Mouse (Mus musculus) WW6 (cell line): ENCODE results near the gene Tars.

ENCODE experiments used
- DNase-seq: peaks from one replicate; pipeline ENCODE4 v3.0.0-alpha.2; 2013; ENCODE audit warnings: low read depth, low spot score

Gene Tars

GRCm38 (mm10) chr15:11399356-11400067 is at the start of gene Tars:
Gene Tars (minus strand): TSS chr15:11399665.
- DNase-seq, result peak; percentile 95

- DNase-seq, result no peak
These were observed 37.9 kb upstream of the Tars start for GRCm38 (mm10) chr15:11437361-11437760.

- DNase-seq, result no peak
These were observed 37.3 kb upstream of the Tars start for GRCm38 (mm10) chr15:11436709-11437280.

- no peak for DNase-seq
These were observed 27.4 kb upstream of the Tars start for GRCm38 (mm10) chr15:11426899-11427298.

GRCm38 (mm10) chr15:11413484-11413883 is 14.0 kb upstream of the Tars start:
- no peak for DNase-seq

- DNase-seq, result no peak
These were observed 13.1 kb upstream of the Tars start for GRCm38 (mm10) chr15:11412542-11412941.

GRCm38 (mm10) chr15:11411846-11412245 is 12.4 kb upstream of the Tars start:
- no peak for DNase-seq

GRCm38 (mm10) chr15:11408155-11408826 is 8.8 kb upstream of the Tars start:
- no peak for DNase-seq

GRCm38 (mm10) chr15:11407381-11407780 is 7.9 kb upstream of the Tars start:
- peak; percentile 56 for DNase-seq

- peak; percentile 38 for DNase-seq
These were observed 7.3 kb upstream of the Tars start for GRCm38 (mm10) chr15:11406769-11407168.

- no peak for DNase-seq
These were observed 652 bp downstream of the Tars start for GRCm38 (mm10) chr15:11398676-11399350.

- no peak for DNase-seq
These were observed 3.0 kb downstream of the Tars start for GRCm38 (mm10) chr15:11396421-11396820.

GRCm38 (mm10) chr15:11392903-11393302 is 6.6 kb downstream of the Tars start:
- DNase-seq, result no peak

GRCm38 (mm10) chr15:11383796-11384195 is 15.7 kb downstream of the Tars start:
- no peak for DNase-seq

- no peak for DNase-seq
These were observed 16.9 kb downstream of the Tars start for GRCm38 (mm10) chr15:11382585-11382984.

- no peak for DNase-seq
These were observed 18.8 kb downstream of the Tars start for GRCm38 (mm10) chr15:11380616-11381015.

- DNase-seq, result no peak
These were observed 19.4 kb downstream of the Tars start for GRCm38 (mm10) chr15:11380087-11380530.

- DNase-seq, result no peak
These were observed 19.9 kb downstream of the Tars start for GRCm38 (mm10) chr15:11379431-11380086.

- no peak for DNase-seq
These were observed 28.9 kb downstream of the Tars start for GRCm38 (mm10) chr15:11370477-11371085.

GRCm38 (mm10) chr15:11369572-11369971 is 29.9 kb downstream of the Tars start:
- DNase-seq, result no peak

- no peak for DNase-seq
These were observed 34.7 kb downstream of the Tars start for GRCm38 (mm10) chr15:11364795-11365194.
